Comparison of ENCODE assay signal across 8 mouse cellular contexts in genomic region chr2:118510447-118511310, GRCm38 (mm10). TPM values are rescaled to one million over a fixed set of nuclear protein-coding genes. Genes with fewer than 3 reads are reported as not detected.
A peak's percentile ranks its signal among the peaks of the same experiment; 100 is the strongest.
DNase-seq lines count a peak whose midpoint lies in the region; ATAC-seq and TF ChIP-seq lines count a peak whose summit lies in the region.

No protein-coding gene starts in this region.

- TF ChIP-seq POLR2A in myocyte (IDR thresholded peaks at IDR 0.05; ENCODE audit: insufficient read length, low read depth) = no peak

- ATAC-seq in forebrain, embryonic 11.5 days (replicated peaks; ENCODE audit: low FRiP score) = peak; percentile 83
- ATAC-seq in heart, embryonic 12.5 days (ENCODE audit: insufficient number of reproducible peaks, low FRiP score) = peak; percentile 69
- ATAC-seq in kidney, embryonic 15.5 days (replicated peaks; ENCODE audit: low FRiP score) = peak; percentile 95

- no peaks in the 10 kb centered on the region for H3K36me3 ChIP-seq in forebrain, embryonic 11.5 days (ENCODE audit: control insufficient read depth, insufficient read depth, low read length)
- no peaks in the 10 kb centered on the region for H3K36me3 ChIP-seq in heart, embryonic 12.5 days
- H3K36me3 ChIP-seq in kidney, embryonic 15.5 days = no peaks in the 10 kb centered on the region
- H3K36me3 ChIP-seq in limb, embryonic 10.5 days = no peaks in the 10 kb centered on the region
- no peaks in the 10 kb centered on the region for H3K36me3 ChIP-seq in myocyte (ENCODE audit: control insufficient read depth, insufficient read depth)

- H3K9me3 ChIP-seq in forebrain, embryonic 11.5 days (ENCODE audit: control insufficient read depth, low read length) = no peaks in the 10 kb centered on the region
- no peaks in the 10 kb centered on the region for H3K9me3 ChIP-seq in heart, embryonic 12.5 days (replicated peaks)
- no peaks in the 10 kb centered on the region for H3K9me3 ChIP-seq in kidney, embryonic 15.5 days (replicated peaks)
- no peaks in the 10 kb centered on the region for H3K9me3 ChIP-seq in limb, embryonic 10.5 days (replicated peaks)

- WGBS in forebrain, embryonic 11.5 days = 34% methylated on average over 29 of the region's 29 CpGs
- 49% methylated on average over 29 of the region's 29 CpGs for WGBS in heart, embryonic 12.5 days
- 25% methylated on average over 29 of the region's 29 CpGs for WGBS in kidney, embryonic 15.5 days
- 41% methylated on average over 29 of the region's 29 CpGs for WGBS in limb, embryonic 10.5 days

- H3K4me3 ChIP-seq in forebrain, embryonic 11.5 days (ENCODE audit: low read depth, low read length) = no peak overlapping the region
- H3K4me3 ChIP-seq in heart, embryonic 12.5 days = no peak overlapping the region
- H3K4me3 ChIP-seq in kidney, embryonic 15.5 days (replicated peaks) = no peak overlapping the region
- H3K4me3 ChIP-seq in limb, embryonic 10.5 days = no peak overlapping the region
- no peak overlapping the region for H3K4me3 ChIP-seq in myocyte

- H3K27me3 ChIP-seq in forebrain, embryonic 11.5 days (ENCODE audit: control insufficient read depth, insufficient read depth, low read length) = no peaks in the 10 kb centered on the region
- H3K27me3 ChIP-seq in heart, embryonic 12.5 days (replicated peaks) = no peaks in the 10 kb centered on the region
- H3K27me3 ChIP-seq in kidney, embryonic 15.5 days = no peaks in the 10 kb centered on the region
- no peaks in the 10 kb centered on the region for H3K27me3 ChIP-seq in limb, embryonic 10.5 days (ENCODE audit: low read depth, poor library complexity, severe bottlenecking)
- H3K27me3 ChIP-seq in myocyte (ENCODE audit: control insufficient read depth, insufficient read depth, insufficient read length) = no peaks in the 10 kb centered on the region

- DNase-seq in brain, embryonic 18.5 days (ENCODE audit: low read depth, low spot score) = peak; percentile 46
- DNase-seq in forebrain, embryonic 11.5 days (ENCODE audit: low spot score) = peak; percentile 85
- peak; percentile 76 for DNase-seq in limb, embryonic 10.5 days (ENCODE audit: low spot score)
- DNase-seq in testis, postnatal 14 days (ENCODE audit: low spot score) = peak; percentile 87
- DNase-seq in spleen, postnatal 4 days (ENCODE audit: low spot score in 2 of 2) = no peak

- no peak overlapping the region for H3ac ChIP-seq in myocyte (ENCODE audit: control insufficient read depth, insufficient read length)

- H3K4me2 ChIP-seq in forebrain, embryonic 11.5 days (ENCODE audit: low read depth, low read length, severe bottlenecking) = 0 out of 2 replicates have a peak overlapping the region, but pooled peaks have one; percentile 1
- H3K4me2 ChIP-seq in heart, embryonic 12.5 days = peak overlapping the region; percentile 39
- peak overlapping the region; percentile 20; the same call in 1 of the 2 replicates for H3K4me2 ChIP-seq in kidney, embryonic 15.5 days
- peak overlapping the region; percentile 49 for H3K4me2 ChIP-seq in myocyte (ENCODE audit: low read depth)

- no peak overlapping the region for H3K27ac ChIP-seq in forebrain, embryonic 11.5 days (ENCODE audit: low read depth, low read length)
- H3K27ac ChIP-seq in heart, embryonic 12.5 days (ENCODE audit: poor library complexity, severe bottlenecking) = peak overlapping the region; percentile 7
- H3K27ac ChIP-seq in kidney, embryonic 15.5 days = peak overlapping the region; percentile 89
- peak overlapping the region; percentile 87 for H3K27ac ChIP-seq in limb, embryonic 10.5 days

- no peaks in the 10 kb centered on the region for H3K79me2 ChIP-seq in myocyte (ENCODE audit: control insufficient read depth, insufficient read depth)

- H3K9ac ChIP-seq in forebrain, embryonic 11.5 days (ENCODE audit: low read length) = peak overlapping the region; percentile 28; the same call in 1 of the 2 replicates
- peak overlapping the region; percentile 55; the same call in 1 of the 2 replicates for H3K9ac ChIP-seq in heart, embryonic 12.5 days
- no peak overlapping the region for H3K9ac ChIP-seq in kidney, embryonic 15.5 days

- H3K4me1 ChIP-seq in forebrain, embryonic 11.5 days (replicated peaks; ENCODE audit: control insufficient read depth, insufficient read depth, low read length) = peaks cover 9% of the 10 kb centered on the region; the same call in 1 of the 2 replicates
- peaks cover 22% of the 10 kb centered on the region for H3K4me1 ChIP-seq in heart, embryonic 12.5 days (replicated peaks)
- peaks cover 47% of the 10 kb centered on the region for H3K4me1 ChIP-seq in kidney, embryonic 15.5 days
- peaks cover 43% of the 10 kb centered on the region for H3K4me1 ChIP-seq in limb, embryonic 10.5 days

TF ChIP-seq in myocyte, 11 proteins besides CTCF, POLR2A, EP300 and RAD21:
- peak in 2 of 3 experiments; percentile 91 to 95 for TF ChIP-seq MYOD1 (IDR thresholded peaks at IDR 0.05; ENCODE audit: control insufficient read depth in 1 of 3, insufficient read length in 2 of 3, low read depth in 2 of 3)
- no peak for TF ChIP-seq TCF12 (IDR thresholded peaks at IDR 0.05; ENCODE audit: insufficient read depth, poor library complexity, severe bottlenecking)
- peak; percentile 58 for TF ChIP-seq TCF3 (IDR thresholded peaks at IDR 0.05; ENCODE audit: insufficient read length, low read depth)
- no peak for TF ChIP-seq CEBPB (IDR thresholded peaks at IDR 0.05; ENCODE audit: insufficient read depth, poor library complexity, severe bottlenecking)
- TF ChIP-seq MYOG (IDR thresholded peaks at IDR 0.05; ENCODE audit: control insufficient read depth in 1 of 3, insufficient read depth in 1 of 3, insufficient read length in 2 of 3, low read depth in 2 of 3) = peak in 2 of 3 experiments; percentile 70 to 79
- TF ChIP-seq POLR2AphosphoS2 (IDR thresholded peaks at IDR 0.05; ENCODE audit: insufficient read length, low read depth) = no peak
- TF ChIP-seq USF1 (IDR thresholded peaks at IDR 0.05; ENCODE audit: low read depth) = no peak
- no peak for TF ChIP-seq SRF (IDR thresholded peaks at IDR 0.05; ENCODE audit: control insufficient read depth, insufficient read length, low read depth)

RNA-seq across cellular contexts. Expression of gene Srp14, which starts 31.2 kb away (rescaled TPM):
- polyA plus RNA-seq in forebrain, embryonic 11.5 days (2014; fragmentation: Nextera tagmentation; extraction: Ambion mirVana) = 239 and 257 TPM in 2 replicates
- 191 and 198 TPM in 2 replicates for polyA plus RNA-seq in heart, embryonic 12.5 days (2016; fragmentation: Nextera tagmentation; extraction: Ambion mirVana)
- 224 and 241 TPM in 2 replicates for polyA plus RNA-seq in kidney, embryonic 15.5 days (2015; fragmentation: Nextera tagmentation; extraction: Ambion mirVana)
- 227 and 232 TPM in 2 replicates for polyA plus RNA-seq in limb, embryonic 10.5 days (2016; fragmentation: Nextera tagmentation; extraction: Ambion mirVana)
- 311 TPM for polyA plus RNA-seq in myocyte (2012; fragmentation: generic; extraction: Trizol)

RNA-seq across cellular contexts. Expression of gene Bmf, which starts 38.8 kb away (rescaled TPM):
- 2.4 and 6.0 TPM in 2 replicates for polyA plus RNA-seq in forebrain, embryonic 11.5 days (2014; fragmentation: Nextera tagmentation; extraction: Ambion mirVana)
- polyA plus RNA-seq in heart, embryonic 12.5 days (2016; fragmentation: Nextera tagmentation; extraction: Ambion mirVana) = 2.0 and 2.7 TPM in 2 replicates
- 7.6 and 8.2 TPM in 2 replicates for polyA plus RNA-seq in kidney, embryonic 15.5 days (2015; fragmentation: Nextera tagmentation; extraction: Ambion mirVana)
- polyA plus RNA-seq in limb, embryonic 10.5 days (2016; fragmentation: Nextera tagmentation; extraction: Ambion mirVana) = 4.2 and 5.5 TPM in 2 replicates
- 4.8 TPM for polyA plus RNA-seq in myocyte (2012; fragmentation: generic; extraction: Trizol)

Comparison
In these comparisons a context has a peak if more than half of its experiments do, and no peak if none do; other contexts are left out.
1. DNase-seq: peak in brain, embryonic 18.5 days (single experiment), forebrain, embryonic 11.5 days (single experiment), limb, embryonic 10.5 days (single experiment) and testis, postnatal 14 days (single experiment); none in spleen, postnatal 4 days (0 of 2).
2. Peak in every context shown above with its lines, with median percentiles within 50 percentile points of each other: ATAC-seq and H3K4me2 ChIP-seq.